Mouse (Mus musculus): ENCODE results near the gene Zfp750.

DNA sequence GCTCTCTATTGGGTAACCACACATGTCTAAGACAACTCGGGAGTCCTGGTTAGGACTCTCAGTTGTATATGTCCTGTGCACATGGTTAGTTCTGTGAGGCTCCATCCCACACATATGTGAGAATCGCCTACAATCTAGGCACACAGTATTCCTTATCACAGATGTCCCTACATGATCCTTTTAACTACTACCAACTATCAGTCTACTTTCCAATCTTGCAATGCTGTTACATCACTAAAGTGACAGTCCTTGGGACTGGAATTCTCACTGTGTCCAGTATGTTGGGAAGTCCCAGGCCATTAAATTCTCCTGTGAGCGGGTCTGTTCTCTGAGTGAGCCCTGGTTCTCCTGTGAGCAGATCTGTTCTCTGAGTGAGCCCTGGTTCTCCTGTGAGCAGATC lies 34.3 kb upstream of the Zfp750 start:
- TF ChIP-seq CTCF (IDR thresholded peaks at IDR 0.05; ENCODE audit: extremely low read depth, insufficient read length, insufficient replicate concordance, low read depth, low read length) (no peak), POLR2A (IDR thresholded peaks at IDR 0.05; ENCODE audit: low read depth, low read length) (no peak)

All from small intestine, adult 2 months (tissue).